Mouse (Mus musculus) cerebellum, postnatal 36 days (tissue): ENCODE measurements around the gene Tubd1.
"Not testable (repeated sequence)": the region's sequence is repeated elsewhere in the genome, so short reads cannot be mapped to it uniquely, and the experiment has no call there.

Experiments used
- DNase-seq, 2 experiments: peaks; one replicate each; pipeline ENCODE4 v3.0.0; 2021 to 2022; ENCODE audit warnings: mixed read lengths in 2 of 2

Gene Tubd1

DNA sequence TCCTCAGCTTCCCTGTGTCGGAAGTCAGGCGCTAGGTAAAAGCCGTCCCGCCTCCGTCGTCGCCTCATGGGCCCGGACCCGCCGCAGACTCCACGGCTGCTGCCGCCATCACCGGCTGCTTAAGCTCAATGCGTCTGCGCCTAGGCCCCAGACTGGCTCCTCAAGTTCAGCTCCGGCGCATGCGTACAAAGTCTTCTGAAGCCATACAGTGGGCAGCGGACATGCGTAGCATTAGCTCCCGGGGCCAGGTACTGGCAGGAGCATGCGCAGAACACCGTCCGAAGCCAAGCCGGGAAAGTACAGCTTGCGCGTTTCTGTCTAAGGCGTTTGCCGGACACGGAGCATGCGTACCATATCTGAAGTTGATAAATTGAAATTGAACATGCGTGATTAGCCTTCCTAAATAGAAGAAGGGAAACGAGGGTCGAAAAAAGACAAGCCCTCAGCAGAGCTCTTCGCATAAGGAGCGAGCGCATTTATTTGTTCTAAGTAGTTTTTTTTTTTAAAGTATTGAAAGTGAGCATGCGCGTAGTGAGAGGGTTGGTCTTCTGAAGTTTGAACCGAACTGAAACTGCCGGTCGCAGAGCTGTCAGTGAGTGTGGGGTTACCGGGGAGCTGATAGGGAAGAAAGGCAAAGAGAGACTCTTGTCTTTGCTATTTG, at the start of gene Tubd1, which contains the start of gene Rps6kb1:
Gene Tubd1 (plus strand): TSS at position 353 of the 661 bp plus-strand sequence.
Gene Rps6kb1 (minus strand): TSS at position 167 of the 661 bp plus-strand sequence.
- DNase-seq, result peak; percentile 99

DNA sequence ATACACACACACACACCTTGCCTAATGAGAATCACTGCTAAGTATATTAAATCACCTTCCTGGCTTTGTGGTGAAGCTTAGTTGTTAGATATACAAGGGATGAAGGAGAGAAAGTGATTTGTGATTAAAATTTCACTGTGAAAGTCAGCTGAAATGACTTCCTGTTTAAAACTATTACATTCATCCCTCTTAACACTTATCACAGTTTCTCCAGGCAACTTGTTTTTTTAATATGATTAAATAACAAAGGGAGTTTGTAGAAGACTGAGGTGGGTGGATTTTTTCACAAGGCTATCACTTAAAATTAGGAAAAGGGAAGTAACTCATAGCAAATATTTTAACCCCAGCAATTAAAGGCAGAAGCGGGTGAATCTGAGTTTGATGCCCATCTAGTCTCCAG, 47.4 kb upstream of the Tubd1 start:
- DNase-seq, result no peak

DNA sequence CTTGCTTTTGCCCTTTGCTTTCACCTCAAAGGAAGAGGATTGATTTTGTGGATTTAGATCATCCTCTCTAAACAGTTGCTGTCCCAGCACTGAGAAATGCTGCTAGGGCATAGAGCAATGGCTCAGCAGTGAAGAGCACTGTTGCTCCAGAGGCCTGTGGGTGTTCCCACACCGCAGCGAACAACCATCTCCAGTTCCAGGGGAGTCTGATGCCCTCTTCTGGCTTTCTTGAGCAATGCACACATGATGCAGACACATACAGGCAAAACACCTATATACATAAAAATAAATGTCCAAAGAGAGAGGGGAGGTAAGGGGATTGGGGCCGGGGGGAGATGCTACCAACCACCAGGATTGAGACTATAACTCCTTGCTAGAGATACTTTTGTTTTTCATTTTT, 46.9 kb upstream of the Tubd1 start:
- no peak for DNase-seq

DNA sequence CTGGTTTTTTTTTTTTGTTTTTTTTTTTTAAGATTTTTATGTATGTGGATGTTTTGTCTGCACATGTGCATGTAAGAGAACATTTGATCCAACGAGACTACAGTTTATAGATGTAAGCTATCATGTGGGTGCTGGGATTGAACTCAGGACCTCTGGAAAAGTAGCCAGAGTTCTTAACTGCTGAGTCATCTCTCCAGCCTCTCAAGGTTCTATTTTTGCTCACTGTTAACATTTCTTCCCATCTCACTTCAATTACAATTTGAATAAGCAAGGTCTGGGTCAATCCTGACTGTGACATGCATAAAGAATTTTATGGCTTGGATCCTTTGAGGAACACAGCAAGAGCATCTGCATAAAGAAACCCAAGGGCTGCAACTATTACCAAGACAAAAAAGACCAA, 44.0 kb upstream of the Tubd1 start:
- no peak for DNase-seq

DNA sequence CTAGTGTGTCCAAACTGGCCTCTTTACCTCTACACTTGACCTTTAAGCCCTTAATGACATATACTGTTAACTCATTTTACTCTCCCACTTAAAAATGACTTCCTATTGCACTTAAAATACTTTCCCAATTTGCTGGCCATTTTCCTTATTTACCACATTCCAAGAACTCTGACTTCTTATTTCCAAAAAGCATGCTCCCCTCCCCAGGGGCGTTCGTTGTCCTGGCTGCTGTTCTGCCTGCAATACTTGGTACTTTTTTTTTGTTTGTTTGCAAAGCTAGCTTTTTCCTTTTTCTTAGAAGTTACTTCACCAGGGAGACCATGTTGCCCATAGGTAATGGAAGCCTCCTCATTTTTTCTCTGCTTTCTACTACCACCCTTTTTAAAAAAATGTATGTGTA, 41.7 kb upstream of the Tubd1 start:
- no peak for DNase-seq

DNA sequence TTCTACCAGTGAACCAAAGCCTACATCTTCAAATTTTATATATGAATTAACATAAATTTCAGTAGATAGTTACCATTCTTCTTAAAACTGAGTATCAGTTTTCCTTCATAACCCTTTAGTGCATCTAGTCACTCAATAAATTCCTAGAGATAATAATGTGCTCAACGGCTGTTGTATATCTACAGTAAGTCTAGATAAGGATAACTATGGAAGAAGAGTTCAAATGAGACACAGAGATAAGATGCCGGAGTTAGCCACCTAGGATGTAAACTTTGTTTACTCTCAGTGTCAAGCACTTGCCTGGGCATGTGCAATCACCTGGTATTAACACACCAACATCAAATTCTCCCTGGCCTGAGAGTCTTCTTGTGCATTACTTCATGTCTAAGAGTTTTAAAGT, 37.5 kb upstream of the Tubd1 start:
- DNase-seq, result no peak

DNA sequence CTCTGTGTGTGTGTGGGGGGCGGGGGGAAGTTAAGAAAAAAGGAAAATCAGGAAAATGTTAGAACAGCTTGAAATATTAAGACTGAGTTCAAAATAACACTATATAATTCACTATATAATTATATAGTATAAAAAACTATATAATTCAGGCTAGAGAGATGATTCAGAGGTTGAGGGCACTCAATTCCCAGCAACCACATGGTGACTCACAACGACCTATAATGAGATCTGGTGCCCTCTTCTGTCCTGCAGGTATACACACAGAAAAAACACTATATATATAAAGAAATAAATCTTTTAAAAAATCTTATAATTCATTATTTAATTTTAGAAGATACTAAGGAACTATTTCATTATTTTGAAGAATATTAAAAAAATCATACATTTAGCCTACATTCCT, 36.8 kb upstream of the Tubd1 start:
- no peak for DNase-seq

DNA sequence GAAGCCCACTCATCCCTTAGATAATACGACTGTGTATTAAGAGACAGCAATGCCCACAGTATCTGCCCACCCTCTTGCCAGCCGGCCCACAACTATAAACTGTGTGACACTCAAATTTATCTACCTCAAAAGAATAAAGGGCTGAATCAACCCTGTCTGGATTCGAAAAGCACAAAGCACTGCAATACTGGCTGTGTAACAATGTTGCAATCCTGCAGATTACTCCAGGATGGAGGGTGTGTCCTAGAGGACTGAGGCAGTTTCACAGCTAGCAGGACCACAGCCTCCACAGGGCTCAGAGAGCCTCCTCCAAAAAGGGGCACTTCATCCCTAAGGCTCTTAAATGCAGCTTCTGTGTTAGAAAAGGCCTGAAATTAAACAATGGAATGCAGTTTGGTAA, 28.2 kb upstream of the Tubd1 start:
- no peak for DNase-seq

DNA sequence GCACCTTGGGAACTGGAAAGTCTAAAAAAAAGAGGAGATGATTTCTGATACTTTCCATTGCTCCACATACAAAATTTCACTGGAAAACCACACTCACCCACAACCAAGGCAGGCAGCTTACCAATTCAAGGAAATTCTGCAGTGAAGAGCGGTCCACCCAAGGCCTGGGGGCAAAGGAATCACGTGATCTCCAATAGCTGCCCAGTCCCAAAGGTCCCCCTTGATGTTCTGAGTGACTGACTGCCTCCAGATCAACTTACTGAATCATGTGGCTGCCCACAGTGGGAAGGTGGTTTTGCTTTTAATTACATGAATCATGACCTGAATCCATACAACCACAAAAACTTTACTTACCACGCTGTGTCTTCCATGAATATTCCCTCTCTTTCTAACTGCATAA, 27.6 kb upstream of the Tubd1 start:
- DNase-seq, result no peak

DNA sequence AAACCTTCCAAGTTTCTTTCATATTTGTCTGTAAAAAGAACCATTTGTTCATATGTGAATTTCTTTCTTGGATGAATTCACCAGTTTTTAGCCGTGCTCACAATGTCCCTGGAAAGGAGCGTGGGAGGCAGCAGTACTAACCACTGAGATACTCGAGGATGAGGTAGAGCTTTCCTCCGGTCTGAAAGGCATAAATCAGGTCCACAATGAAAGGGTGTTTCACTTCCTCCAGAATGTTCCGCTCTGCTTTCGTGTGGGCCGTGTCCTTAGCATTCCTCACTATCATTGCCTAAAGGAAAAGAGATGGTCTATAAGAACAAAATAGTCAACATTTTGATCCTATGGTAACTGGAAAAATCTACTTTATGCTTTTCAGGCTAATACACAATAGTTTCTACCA, 25.0 kb upstream of the Tubd1 start:
- DNase-seq, result no peak

DNA sequence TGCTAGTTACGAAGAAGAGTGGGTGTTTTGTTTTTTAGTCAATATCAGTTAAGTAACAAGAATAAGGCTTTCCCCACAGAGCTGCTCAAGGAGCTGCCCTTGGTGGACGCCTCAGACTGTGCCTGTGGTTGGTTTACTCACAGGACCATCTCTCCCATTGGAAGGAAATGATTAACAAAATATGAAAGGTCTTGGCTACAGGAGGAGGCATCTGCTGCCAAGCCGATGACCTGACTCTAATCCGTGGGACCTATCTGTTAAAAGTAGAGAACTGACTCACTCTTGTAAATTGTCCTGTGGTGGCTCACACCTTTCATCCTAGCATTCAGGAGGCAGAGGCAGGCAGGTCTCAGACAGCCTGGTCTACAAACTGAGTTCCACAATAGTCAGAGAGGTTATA, 17.3 kb upstream of the Tubd1 start:
- DNase-seq, result no peak

DNA sequence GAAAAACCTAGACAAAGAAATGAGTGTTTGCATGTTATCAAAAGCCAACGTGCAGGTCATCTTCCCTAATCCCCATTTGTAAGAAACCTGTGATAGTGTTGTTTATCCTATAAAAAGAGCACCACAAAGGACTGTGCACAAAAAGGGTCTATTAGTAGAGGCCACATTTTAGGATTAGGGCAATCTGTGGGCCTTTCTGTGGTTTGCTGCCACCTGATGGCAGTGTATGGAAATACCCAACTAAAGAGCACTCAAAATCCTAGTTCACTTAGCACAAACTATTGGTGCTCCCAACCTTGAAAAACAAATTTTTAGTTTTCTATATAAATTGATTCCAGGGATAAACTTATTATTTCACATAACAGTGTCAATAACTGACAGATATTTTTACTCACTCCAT, 12.0 kb upstream of the Tubd1 start:
- DNase-seq, result peak in 1 of 2 experiments; percentile 21

DNA sequence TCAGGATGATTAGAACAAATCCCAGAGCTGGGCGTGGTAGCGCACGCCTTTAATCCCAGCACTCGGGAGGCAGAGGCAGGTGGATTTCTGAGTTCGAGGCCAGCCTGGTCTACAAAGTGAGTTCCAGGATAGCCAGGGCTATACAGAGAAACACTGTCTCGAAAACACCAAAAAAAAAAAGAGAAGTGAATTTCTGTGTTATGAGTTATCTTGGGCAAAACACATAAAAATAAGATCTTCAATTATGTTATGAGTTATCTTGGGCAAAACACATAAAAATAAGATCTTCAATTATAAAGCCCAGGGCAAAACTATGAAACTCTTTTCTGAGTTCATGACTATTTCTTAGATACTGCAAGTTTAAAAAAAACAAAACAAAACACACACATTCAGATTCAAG, 11.5 kb upstream of the Tubd1 start:
- DNase-seq, result not testable (repeated sequence)

DNA sequence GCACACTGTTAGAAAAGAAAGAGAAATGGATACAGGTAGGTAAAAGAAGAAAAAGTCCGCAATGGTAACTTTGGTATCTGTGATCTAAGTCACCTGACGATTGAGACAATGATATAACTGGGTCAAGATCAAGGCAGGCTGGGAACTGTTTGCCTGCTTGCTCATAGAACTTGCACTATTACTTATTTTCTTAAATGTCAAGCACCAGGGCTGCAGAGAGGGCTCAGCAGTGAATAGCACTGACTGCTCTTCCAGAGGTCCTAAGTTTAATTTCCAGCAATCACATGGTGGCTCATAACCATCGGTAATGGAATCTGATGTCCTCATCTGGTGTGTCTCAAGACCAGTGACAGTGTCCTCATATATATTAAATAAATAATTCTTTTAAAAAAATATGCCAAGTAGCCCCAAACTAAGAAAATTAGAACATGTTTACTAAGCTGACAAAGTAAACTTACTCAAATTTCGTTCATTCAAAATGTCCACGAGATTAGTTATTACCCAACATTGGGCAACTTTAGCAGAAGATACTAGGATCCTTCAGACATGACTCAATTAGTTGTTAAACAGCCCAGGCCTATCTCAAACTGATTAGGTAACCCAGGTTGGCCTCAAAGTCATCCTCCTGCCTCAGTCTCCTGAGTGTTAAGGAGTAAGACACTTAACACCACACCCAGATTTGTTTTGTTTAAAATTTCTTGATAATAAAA, 10.4 kb upstream of the Tubd1 start:
- DNase-seq, result no peak

DNA sequence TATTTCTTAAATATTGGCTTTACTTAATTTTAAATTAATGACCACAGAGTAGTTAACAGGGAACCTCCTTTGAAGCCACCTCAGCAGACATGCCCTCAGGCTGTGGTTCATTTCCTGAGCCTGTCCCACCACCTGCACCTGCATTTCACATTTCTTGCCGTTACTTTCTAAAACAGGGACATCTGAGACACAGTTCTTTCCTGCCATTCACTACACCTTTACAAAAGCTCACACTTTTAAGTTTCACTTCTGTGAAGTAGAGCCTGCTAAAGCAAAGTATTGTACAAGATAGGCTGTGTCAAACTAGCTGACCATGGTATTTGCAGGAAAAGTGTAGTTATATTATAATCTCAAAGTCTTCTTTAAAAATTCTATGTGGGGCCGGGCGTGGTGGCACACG, 6.0 kb upstream of the Tubd1 start:
- no peak for DNase-seq

DNA sequence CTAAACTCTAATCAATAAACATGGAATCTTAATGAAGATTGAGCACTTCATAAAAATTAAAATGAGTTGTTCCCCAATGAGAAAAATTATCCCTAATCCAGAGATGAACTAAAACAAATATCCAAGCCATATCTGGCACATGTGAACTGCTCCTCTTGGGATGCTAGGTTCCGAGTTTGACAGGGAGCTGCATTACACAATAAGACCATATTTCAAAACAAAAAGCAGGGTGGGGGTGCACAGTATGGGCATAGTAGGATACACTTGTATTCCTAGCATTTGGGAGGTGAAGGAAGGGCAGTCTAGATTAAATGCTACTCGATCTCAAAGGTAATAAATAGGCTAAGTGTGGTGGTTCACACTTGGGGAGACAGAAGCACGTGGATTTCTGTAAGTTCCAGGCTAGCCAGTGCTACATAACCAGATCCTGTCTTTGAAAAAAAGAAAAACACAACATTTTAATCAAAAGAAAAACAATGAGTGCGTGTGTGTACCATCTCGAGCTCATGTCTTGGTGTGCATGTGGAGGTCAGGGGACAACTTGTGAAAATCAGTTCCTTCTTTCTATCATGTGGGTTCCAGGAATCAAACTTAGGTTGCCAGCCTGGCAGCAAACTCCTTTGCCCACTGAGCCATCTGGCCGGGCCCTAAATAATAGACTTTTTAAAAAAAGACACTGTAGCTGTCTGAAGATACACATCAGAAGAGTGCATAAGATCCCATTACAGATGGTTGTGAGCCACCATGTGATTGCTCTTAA, 4.9 kb upstream of the Tubd1 start:
- DNase-seq, result no peak

DNA sequence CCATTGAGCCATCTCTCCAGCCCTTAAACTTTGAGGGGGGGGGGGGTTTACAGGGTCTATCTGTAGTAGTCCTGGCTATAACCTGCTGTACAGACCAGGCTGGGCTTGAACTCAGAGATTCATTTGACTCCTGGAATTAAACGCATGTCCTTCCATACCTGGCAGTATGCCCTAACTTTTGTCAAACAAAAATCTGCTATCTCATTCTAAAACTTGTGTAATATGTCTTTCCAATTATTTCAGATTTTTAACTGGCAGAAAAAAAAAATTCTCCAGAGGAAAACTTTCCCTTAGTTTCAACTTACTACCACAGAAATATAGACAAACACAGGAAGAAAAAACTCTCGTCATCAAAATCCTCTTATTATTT, 4.3 kb upstream of the Tubd1 start:
- DNase-seq, result no peak

DNA sequence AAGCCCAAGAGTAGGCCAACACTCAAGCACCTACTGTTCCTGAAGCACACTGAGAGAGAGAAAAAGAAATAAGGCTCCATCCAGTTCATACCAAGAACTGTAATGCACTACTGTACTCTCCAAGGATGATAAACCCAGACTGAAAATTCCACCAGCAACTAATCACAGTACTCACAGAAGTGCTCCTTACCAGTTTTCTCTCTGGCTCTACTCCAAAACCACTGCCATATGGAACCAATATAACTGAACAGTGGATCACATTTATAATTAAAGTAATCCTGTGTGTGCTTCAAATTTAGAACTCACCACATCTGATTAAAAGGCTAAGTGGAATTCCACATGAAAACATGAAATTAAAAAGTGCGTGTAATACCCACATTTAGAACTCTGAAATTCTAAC, 1.9 kb upstream of the Tubd1 start:
- no peak for DNase-seq

DNA sequence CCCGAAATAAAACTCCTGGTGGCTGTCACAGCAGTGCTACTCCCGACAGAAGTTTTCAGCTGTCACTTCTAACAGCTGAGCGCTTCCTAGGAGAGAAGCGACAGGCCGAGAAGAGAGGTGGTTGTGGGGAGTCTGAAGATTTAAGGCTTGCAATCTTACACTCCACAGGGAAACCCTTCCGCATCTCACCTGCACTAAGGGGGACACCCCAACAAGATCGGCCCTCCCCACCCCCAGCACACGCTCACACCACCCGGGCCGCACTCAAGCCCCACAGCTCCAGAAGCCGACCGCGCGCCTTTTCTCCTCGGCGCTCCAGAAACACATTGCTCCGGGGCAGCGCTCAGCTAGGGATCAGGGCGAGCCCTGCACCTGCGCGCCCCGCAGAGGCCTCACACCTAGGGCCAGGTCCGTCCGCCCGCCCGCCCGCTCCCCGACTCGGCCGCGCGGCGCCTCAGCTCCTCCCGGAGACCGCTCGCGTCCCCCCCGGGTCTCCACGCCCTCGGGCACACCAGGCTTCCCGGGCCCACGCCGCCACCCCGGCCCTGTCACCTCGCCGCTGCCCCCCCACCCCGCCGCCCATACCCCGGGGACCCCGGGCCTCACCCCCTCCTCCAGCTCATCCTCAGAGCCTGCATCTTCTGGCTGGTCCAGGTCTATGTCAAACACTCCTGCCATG, 692 bp upstream of the Tubd1 start:
- peak in 1 of 2 experiments; percentile 47 for DNase-seq

DNA sequence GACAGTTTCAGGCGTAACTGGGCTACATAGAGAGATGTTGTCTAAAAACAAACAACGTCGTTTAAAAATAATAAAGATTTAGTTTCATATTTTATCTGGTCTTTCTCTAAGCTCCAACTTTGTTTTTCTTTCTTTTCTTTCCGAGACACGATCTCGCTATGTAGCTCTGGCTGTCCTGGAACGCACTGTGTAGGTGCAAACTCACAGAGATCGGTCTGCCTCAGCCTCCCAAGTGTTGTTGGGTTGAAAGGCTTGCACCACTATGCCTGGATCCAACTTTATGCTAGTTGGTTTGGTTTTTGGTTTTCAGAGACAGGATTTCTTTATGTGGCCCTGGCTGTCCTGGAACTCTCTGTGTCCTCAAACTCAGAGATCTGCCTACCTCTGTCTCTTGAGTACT, 765 bp downstream of the Tubd1 start:
- no peak for DNase-seq

DNA sequence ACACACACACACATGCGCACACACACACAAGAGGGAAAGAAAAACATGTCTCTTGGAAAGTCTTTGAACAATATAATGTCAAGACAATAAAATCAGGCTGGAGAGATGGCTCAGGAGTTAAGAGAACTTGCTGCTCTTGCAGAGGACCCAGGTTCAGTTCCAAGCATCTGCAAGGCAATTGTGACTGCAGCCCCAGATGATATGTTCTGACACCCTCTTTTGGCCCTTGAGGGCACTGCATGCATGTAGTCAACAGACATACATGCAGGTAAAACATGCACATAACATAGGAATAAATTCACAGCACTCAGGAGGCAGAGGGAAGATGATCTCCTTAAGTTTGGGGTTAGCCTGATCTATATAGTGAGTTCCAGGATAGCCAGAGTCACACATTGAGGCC, 2.6 kb downstream of the Tubd1 start:
- no peak for DNase-seq

DNA sequence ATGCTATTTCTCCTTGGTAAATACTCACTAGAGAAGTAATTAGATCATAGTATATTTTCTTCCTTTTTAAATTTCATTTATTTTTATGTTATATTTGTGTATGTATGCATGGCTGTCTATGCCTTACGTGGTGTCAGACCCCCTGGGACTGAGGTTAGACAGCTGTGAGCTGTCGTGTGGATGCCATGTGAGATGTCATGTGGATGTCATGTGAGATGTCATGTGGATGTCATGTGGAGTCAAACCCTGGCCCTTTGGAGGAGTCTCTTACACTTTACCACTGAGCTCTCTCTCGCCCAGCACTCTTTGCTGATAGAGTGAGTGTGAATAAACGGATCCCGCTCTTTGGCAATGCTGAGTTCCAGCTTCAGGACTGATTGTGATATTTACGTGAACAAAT, 8.7 kb downstream of the Tubd1 start:
- DNase-seq, result no peak

DNA sequence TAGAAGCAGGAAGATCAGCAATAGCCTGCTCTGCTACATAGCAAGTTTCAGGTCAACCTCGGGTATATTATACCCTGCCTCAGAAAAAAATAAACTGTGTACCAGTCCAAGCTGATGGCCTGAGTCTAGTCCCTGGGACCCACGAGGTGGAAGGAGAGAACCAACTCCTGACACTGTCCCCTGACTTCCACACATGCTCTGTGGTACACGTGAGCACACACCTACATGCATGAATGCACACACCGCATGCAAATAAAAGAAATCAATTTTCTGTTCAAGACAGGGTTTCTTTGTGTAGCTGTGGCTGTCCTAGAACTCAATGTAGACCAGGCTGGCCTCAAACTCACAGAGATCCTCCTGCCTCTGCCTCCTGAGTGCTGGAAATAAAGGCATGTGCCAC, 13.5 kb downstream of the Tubd1 start:
- DNase-seq, result no peak

DNA sequence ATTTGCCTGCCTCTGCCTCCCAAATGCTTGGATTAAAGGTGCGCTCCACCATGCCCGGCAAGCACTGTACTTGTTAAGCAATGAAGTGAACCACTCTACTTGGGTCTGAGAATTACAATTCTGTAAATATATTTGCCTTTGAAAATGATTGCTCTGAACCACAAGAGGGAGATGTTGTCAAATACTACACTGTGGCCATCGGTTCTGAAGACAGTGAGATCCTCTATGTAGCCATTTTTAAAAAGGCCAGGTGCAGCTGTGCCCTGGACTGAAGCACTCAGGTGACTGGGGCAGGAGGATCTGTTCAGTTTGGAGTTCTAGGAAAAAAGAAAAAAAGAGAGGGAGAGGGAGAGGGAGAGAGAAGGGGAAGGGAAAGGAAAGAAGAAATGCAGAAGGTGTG, 23.6 kb downstream of the Tubd1 start:
- DNase-seq, result no peak
